Mouse (Mus musculus) MEL (cell line): ENCODE data around the gene Fam111a. TPM values are rescaled to one million over a fixed set of nuclear protein-coding genes. Genes with fewer than 3 reads are reported as not detected.

ENCODE experiments used
- DNase-seq: peaks from one replicate; pipeline ENCODE4 v3.0.0; 2011; ENCODE audit warnings: low read depth, low spot score
- H3K27ac ChIP-seq: 2 replicates; pipeline ENCODE4 v1.5.1; 2012; ENCODE audit warnings: low read depth, mild to moderate bottlenecking, control low read depth, low read length, moderate library complexity; ENCODE audit not compliant: control insufficient read depth
- H3K27me3 ChIP-seq, 2 experiments: fragments of 150-350 bp in 1 of 2; sonication (generic) in 1 of 2; 2 replicates each; pipeline ENCODE4 v1.6.1; 2012; ENCODE audit warnings: low read length in 2 of 2, mild to moderate bottlenecking in 2 of 2, improper control_type of control experiment in 1 of 2, moderate library complexity in 1 of 2; ENCODE audit not compliant: insufficient read depth in 2 of 2, control insufficient read depth in 1 of 2
- H3K36me3 ChIP-seq, 2 experiments: 2 replicates each; pipeline ENCODE4 v1.6.1; 2012 to 2014; ENCODE audit warnings: low read length in 2 of 2, improper control_type of control experiment in 1 of 2, inconsistent platforms in 1 of 2, mild to moderate bottlenecking in 1 of 2; ENCODE audit not compliant: insufficient read depth in 2 of 2, control insufficient read depth in 1 of 2
- H3K4me1 ChIP-seq, 2 experiments: fragments of 150-350 bp in 1 of 2; sonication (generic) in 1 of 2; 2 replicates each; pipeline ENCODE4 v1.6.1; 2012; ENCODE audit warnings: low read length in 2 of 2, improper control_type of control experiment in 1 of 2, mild to moderate bottlenecking in 1 of 2; ENCODE audit not compliant: insufficient read depth in 2 of 2, control insufficient read depth in 1 of 2
- H3K4me3 ChIP-seq, 2 experiments: fragments of 150-350 bp in 1 of 2; sonication (generic) in 1 of 2; 2 replicates each; pipeline ENCODE4 v1.5.1; 2012; ENCODE audit warnings: low read depth in 2 of 2, low read length in 2 of 2, mild to moderate bottlenecking in 2 of 2, moderate library complexity in 2 of 2, control low read depth in 1 of 2, improper control_type of control experiment in 1 of 2; ENCODE audit not compliant: control insufficient read depth in 1 of 2, insufficient read depth in 1 of 2
- H3K79me2 ChIP-seq: 2 replicates; pipeline ENCODE4 v1.6.1; 2012; ENCODE audit warnings: mild to moderate bottlenecking, low read length, moderate library complexity; ENCODE audit not compliant: control insufficient read depth, poor library complexity, insufficient read depth
- H3K9ac ChIP-seq: 2 replicates; pipeline ENCODE4 v1.6.1; 2012; ENCODE audit warnings: low read depth, mild to moderate bottlenecking, control low read depth, low read length, moderate library complexity; ENCODE audit not compliant: control insufficient read depth, poor library complexity, severe bottlenecking
- H3K9me3 ChIP-seq: fragments of 150-350 bp; sonication (generic); replicated peaks from 2 replicates; pipeline ENCODE4 v1.6.1; 2012; ENCODE audit warnings: mild to moderate bottlenecking, low read length, improper control_type of control experiment, moderate library complexity; ENCODE audit not compliant: insufficient read depth
- ELF1 ChIP-seq: IDR thresholded peaks from 2 replicates; pipeline ENCODE4 v1.6.1; 2014; ENCODE audit warnings: low read depth, mild to moderate bottlenecking, inconsistent platforms, low read length, improper control_type of control experiment, moderate library complexity
- EP300 ChIP-seq, 2 experiments: IDR thresholded peaks; 2 replicates each; pipeline ENCODE4 v1.6.1; 2011; ENCODE audit warnings: improper control_type of control experiment in 2 of 2, low read length in 2 of 2, low read depth in 1 of 2, mild to moderate bottlenecking in 1 of 2
- GATA1 ChIP-seq: IDR thresholded peaks from 2 replicates; pipeline ENCODE4 v1.6.1; 2011; ENCODE audit warnings: low read depth, low read length, improper control_type of control experiment
- HCFC1 ChIP-seq: IDR thresholded peaks from 2 replicates; pipeline ENCODE4 v1.6.1; 2012; ENCODE audit warnings: low read depth, mild to moderate bottlenecking, inconsistent platforms, low read length, improper control_type of control experiment, moderate library complexity
- MAFK ChIP-seq: IDR thresholded peaks from 2 replicates; pipeline ENCODE4 v1.6.1; 2011; ENCODE audit warnings: low read depth, mild to moderate bottlenecking, low read length, improper control_type of control experiment, borderline replicate concordance
- MEF2A ChIP-seq: IDR thresholded peaks from 2 replicates; pipeline ENCODE4 v1.6.1; 2014; ENCODE audit warnings: low read depth, mild to moderate bottlenecking, inconsistent platforms, low read length, improper control_type of control experiment; ENCODE audit not compliant: poor library complexity, insufficient replicate concordance, severe bottlenecking; ENCODE audit errors: extremely low read depth
- MYB ChIP-seq: IDR thresholded peaks from 2 replicates; pipeline ENCODE4 v1.6.1; 2011; ENCODE audit warnings: mild to moderate bottlenecking, low read depth, low read length, improper control_type of control experiment
- MYC ChIP-seq: IDR thresholded peaks from 2 replicates; pipeline ENCODE4 v1.6.1; 2011; ENCODE audit warnings: low read depth, mild to moderate bottlenecking, low read length, improper control_type of control experiment, moderate library complexity
- POLR2A ChIP-seq, 2 experiments: IDR thresholded peaks; 2 replicates each; pipeline ENCODE4 v1.6.1; 2011 to 2012; ENCODE audit warnings: low read length in 2 of 2, mild to moderate bottlenecking in 2 of 2, control low read depth in 1 of 2, improper control_type of control experiment in 1 of 2, low read depth in 1 of 2, moderate library complexity in 1 of 2; ENCODE audit not compliant: control insufficient read depth in 1 of 2, insufficient read depth in 1 of 2, poor library complexity in 1 of 2
- TAL1 ChIP-seq: IDR thresholded peaks from 2 replicates; pipeline ENCODE4 v1.6.1; 2012; ENCODE audit warnings: mild to moderate bottlenecking, inconsistent platforms, low read length, moderate library complexity, mixed read lengths
- ZKSCAN1 ChIP-seq: IDR thresholded peaks from 2 replicates; pipeline ENCODE4 v1.6.1; 2012; ENCODE audit warnings: low read depth, mild to moderate bottlenecking, inconsistent platforms, low read length, improper control_type of control experiment, moderate library complexity
- ZNF384 ChIP-seq: IDR thresholded peaks from 2 replicates; pipeline ENCODE4 v1.6.1; 2012; ENCODE audit warnings: low read depth, mild to moderate bottlenecking, inconsistent platforms, low read length, improper control_type of control experiment
- polyA plus RNA-seq, 2 experiments: library from polyadenylated mRNA; stranded (reverse) in 1 of 2; unstranded in 1 of 2; fragments of >175 nt in 1 of 2; fragments of >200 nt in 1 of 2; gene quantifications; 2 replicates each; pipeline versions ENCODE4 v1.2.1 to v1.2.4; 2012; ENCODE audit warnings: low replicate concordance in 2 of 2, low read depth in 1 of 2; ENCODE audit not compliant: insufficient read length in 2 of 2, insufficient read depth in 1 of 2, missing spikeins in 1 of 2
- total RNA-seq: library from RNA; depleted of rRNA; stranded (reverse); fragments of 300-350 nt; gene quantifications from 2 replicates; pipeline ENCODE4 v1.2.3, GENCODE M21; 2012

The Fam111a gene
- total and polyA plus RNA-seq, 3 experiments: 56.1 to 157 (median 75.9) TPM

DNA sequence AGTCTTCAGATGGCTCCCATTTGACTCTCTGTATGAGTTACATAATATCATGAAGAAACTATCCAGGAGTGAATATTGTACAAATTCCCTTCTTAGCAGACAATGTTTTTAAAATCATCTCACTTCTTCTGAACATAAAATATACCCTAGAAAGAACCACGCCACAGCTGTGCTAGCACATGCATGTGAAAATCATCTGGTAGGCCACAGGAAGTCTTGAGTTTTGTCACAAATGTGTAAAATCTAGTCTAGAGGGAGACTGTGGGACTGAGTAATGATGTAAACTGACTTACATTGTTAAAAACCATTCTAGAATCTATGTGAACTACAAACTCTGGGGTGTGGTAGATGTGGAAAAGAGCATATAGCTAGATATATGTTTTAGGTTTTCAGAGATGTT lies 26.1 kb downstream of the Fam111a start:
- no peak overlapping the region for H3K9ac ChIP-seq
- peaks cover 25% of the 10 kb centered on the region for H3K79me2 ChIP-seq
- no peak for DNase-seq
- H3K36me3 ChIP-seq: peaks cover 0 to 19% of the 10 kb centered on the region in 2 experiments; a peak in 2 of 4 replicates
- peaks cover 4 to 22% of the 10 kb centered on the region in 2 experiments for H3K4me1 ChIP-seq
- H3K9me3 ChIP-seq: no peaks in the 10 kb centered on the region
- no peaks in the 10 kb centered on the region for H3K27me3 ChIP-seq
- TF ChIP-seq MAFK (no peak), ZNF384 (no peak), EP300 (IDR thresholded peaks at IDR 0.05; ENCODE audit: low read depth in 1 of 2, low read length in 2 of 2) (no peak), MYC (no peak), ELF1 (no peak), HCFC1 (no peak), ZKSCAN1 (no peak), MEF2A (no peak), MYB (no peak), TAL1 (no peak)
- H3K4me3 ChIP-seq: no peak overlapping the region
- H3K27ac ChIP-seq: no peak overlapping the region

DNA sequence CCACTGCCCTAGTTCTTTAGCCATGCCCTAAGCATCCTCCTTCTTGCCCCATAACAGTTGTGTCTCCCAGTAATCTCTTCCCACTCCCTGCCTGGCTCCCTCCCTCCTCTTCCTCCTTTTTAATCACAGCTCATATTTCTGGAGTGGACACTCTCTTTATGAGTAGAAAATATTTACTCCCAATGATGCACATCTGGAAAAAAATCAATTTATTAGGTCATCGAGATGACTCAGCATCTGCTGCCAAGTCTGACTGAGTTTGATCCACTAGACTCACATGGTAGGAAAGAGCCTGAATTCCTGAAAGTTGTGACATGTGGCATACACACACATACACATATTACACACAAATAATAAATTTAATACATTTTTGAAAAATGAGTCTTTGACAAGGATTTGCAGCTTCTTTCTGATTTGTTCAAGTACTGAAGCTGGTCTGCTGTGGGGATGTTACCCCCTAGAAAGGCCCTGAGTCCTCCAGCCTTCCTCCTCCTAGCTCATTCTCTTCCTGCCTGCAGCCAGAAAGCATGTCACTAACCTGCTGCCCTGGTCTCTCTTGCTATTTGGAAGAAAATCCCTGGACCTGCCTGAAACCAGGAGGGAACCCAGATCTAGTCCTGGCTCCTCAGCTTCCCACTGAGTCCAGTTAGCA lies 27.2 kb downstream of the Fam111a start:
- peaks cover 33% of the 10 kb centered on the region for H3K79me2 ChIP-seq
- no peaks in the 10 kb centered on the region for H3K9me3 ChIP-seq
- no peak for DNase-seq
- no peaks in the 10 kb centered on the region for H3K27me3 ChIP-seq
- TF ChIP-seq POLR2A (IDR thresholded peaks at IDR 0.05; ENCODE audit: control insufficient read depth in 1 of 2, insufficient read depth in 1 of 2, low read depth in 1 of 2, low read length in 2 of 2, poor library complexity in 1 of 2) (peak in 1 of 2 experiments; percentile 59; a peak in 1 of 4 replicates), GATA1 (no peak)
- TF ChIP-seq, all 39 proteins: peak for 1
- peaks cover 5 to 23% of the 10 kb centered on the region in 2 experiments for H3K36me3 ChIP-seq
- peak overlapping the region; percentile 6 to 43; a peak in 3 of 4 replicates for H3K4me3 ChIP-seq
- H3K4me1 ChIP-seq: peaks cover 4 to 17% of the 10 kb centered on the region in 2 experiments
- H3K9ac ChIP-seq: peak overlapping the region; percentile 82
- peak overlapping the region; percentile 76 for H3K27ac ChIP-seq
